Mouse (Mus musculus): ENCODE results near the gene Prkca.
A peak's percentile ranks its signal among the peaks of the same experiment; 100 is the strongest.

Prkca gene

DNA sequence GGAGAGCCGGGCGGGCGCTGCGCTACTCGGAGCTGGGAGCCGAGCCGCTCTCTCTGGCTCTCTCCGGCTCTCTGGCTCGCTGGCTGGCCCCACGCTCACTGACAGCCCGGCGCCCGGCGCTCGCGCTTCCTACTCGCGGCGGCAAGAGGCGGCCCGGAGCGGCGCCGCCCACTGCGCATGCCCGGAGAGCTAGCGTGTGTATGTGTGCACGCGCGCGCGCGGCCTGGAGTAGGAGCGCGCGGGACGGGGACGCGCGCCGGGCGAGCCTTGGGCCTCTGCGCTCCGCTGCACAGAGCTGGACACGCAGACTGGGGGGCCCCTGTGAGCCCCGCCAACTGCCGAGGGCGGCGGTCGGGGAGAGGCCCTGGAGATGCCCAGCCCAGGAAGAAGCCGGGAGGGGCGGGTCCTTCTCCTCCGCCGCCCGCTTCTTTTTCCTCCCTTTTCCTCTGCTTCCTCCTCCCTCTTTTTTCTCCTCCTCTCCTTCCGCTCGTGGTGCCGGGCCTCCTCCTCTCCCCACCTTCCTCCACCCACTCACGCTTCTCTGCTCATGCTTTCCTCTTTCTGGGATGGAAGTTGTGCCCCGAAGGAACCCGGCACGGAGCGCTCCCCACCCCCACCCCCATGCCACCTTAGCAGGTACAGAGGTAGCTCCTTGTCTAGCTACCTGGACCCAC is at the start of gene Prkca:
Prkca (minus strand) TSS at position 140 of the 674 bp plus-strand sequence.
- peak; percentile 96 for DNase-seq

DNA sequence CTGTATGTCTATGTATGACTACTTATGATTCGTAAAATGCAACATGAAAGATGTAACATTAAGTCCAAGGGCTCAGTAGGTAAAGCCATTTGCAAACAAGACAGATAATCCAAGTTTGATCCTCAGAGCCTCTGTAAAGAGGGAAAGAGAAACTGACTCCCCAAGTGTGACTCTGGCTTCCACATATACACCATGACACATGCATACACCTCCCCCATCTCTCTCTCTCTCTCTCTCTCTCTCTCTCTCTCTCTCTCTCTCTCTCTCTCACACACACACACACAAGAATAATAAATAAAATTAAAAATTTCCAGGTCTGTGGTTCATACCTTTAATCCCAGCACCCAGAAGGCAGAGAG is 41.9 kb upstream of the Prkca start:
- DNase-seq, result no peak

DNA sequence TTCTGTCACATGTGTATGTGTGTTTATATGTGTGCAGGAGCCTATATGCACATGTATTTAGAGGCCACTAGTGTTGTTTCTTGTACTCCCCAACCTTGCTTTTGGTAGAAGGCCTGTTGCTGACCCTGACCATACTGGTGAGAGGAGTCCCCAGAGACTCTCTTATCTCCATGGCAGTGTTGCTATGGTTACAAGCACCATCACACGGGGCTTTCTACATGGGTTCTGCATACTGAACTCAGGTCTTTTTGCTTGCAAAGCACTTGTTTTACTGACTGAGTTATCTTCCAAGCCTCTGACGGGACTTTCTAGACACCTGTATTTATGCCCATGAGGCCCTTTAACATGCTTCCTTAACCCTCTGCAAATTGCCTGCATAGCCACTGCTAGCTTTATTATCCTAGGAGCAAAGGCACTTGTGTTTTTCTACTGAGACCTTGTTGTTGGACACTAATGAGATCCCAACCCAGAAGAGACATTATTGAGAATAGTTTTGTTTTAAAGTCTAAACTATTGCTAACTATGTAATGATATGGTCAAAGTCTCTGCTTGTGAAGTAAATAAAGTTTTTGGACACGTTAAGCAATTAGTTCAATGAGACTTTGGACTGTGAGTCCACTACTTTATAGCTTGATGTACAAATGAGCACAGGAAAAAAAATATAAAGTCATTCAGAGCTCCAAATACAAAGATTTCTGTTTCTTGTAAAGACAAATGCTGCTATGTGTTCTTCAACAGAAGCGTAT is 41.4 kb upstream of the Prkca start:
- DNase-seq, result no peak

DNA sequence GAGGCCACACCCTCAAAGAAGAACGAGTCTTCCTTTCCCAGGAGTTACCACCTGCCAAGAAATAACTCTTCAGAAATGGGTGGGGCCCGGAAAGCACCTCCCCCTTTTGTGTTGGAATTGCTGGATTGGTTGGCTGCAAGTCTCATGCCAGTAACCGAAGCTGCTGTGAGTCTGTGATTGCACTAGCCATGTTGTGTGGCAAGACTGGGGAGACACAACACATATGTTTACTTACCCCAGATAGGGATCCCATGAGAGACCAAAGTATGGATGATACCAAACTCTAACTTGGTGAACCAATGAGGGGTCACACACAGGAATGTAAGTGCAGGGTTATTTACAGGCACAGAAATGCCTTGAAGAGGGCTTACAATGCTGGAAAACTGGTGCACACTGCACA is 38.9 kb upstream of the Prkca start:
- DNase-seq, result no peak

DNA sequence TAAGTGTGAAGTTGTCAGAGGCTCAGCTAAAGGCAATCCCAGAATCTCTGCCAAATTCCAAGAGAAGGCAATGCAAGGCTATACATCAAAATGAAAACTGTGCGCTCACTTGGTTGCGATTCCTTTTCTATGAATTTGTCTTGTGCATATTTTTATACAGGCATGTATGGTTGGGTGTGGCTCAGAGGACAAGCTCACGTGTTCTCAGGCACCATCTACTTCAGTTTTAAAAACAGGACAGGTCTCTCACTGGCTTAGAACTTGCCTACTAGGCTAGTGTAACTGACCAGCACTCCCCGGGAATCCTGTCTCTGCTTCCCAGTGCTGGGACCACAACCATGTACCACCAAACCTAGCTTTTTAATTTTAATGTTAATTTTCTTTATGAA is 34.6 kb upstream of the Prkca start:
- no peak for DNase-seq

DNA sequence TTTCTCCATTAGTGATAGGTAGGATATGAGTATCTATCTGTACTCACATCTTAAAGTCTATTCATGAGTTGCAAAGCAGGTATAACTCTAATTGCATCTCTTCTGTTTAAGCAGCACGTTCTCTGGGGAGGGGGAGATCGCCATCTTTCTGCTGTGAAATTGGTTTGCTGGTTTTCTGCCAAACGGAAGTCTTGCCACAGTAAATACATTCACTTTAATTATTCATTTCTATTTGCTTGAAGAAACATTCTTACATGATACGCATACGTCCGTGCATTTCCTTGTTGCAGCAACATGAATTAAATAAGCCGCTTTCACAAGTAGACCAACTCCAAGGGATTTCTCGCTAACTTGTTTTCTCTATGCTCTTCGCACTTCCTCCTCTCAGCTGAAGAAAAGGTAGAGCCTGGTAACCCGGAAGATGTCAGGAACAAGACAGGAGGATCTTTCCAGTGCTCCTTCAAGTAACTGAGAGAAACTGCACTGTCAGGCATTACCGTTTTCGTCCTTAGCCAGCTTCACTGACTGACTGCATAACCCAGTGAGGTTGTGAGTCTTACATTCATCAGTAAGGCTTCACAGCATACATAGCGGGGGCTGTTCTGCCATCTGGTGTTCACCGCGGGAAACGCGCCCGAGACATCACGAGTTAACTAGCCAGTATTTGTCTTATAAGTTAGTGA is 34.1 kb upstream of the Prkca start:
- peak; percentile 70 to 80 for DNase-seq

DNA sequence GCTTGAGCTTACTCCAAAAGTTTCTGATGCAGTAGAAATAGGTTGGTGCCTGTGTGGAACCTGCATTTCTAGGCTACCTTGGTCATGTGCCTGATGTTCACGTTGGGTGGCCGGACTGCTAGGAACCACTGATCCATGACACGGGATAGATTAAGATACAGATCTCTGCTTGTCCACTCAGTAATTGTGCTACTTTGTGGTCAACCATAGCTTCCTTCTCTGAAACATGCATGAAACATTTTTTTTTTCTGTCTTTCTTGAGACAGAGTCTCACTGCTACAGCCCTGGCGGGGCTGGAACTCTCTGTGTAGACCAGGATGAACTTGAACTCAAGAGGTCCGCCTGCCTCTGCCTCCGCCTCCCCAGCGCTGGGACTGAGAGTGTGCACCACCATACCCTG is 33.1 kb upstream of the Prkca start:
- DNase-seq, result no peak

DNA sequence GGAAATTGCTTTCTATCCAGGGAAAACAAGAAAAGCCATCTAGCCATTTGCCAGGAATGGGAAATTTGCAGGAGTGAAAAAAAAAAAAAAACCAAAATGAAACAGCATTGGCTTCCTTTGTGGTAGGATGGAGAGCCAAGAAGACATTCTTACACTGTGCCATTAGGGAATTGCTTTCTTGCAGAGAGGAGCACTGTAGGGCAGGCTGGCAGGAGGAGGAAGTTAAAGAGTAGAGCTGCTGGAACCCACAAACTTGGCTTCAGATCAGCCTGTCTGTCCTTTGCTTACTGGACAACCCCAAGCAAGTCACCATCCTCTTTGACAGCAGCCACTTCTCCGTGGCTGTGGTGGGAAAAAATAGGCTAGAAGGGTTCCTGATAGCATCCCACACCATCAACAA is 23.3 kb upstream of the Prkca start:
- DNase-seq, result no peak

DNA sequence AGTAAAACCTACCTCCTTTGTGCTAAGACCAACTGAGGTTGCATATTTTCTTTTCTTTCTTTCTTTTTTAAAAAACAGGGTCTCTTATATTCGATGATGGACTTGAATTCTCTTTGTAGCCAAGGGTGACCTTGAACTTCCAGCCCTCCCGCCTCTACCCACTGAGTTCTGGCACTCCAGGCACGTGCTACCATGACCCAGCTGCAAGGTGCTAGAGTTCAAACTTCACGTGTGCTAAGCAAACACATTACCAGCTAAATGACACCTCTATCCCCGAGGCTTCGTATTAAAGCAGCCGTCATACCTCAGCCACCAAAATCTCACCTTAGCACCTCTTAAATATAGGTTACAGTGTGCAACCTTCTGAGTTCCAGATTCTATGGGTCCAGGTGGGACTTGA is 21.9 kb upstream of the Prkca start:
- DNase-seq, result no peak

DNA sequence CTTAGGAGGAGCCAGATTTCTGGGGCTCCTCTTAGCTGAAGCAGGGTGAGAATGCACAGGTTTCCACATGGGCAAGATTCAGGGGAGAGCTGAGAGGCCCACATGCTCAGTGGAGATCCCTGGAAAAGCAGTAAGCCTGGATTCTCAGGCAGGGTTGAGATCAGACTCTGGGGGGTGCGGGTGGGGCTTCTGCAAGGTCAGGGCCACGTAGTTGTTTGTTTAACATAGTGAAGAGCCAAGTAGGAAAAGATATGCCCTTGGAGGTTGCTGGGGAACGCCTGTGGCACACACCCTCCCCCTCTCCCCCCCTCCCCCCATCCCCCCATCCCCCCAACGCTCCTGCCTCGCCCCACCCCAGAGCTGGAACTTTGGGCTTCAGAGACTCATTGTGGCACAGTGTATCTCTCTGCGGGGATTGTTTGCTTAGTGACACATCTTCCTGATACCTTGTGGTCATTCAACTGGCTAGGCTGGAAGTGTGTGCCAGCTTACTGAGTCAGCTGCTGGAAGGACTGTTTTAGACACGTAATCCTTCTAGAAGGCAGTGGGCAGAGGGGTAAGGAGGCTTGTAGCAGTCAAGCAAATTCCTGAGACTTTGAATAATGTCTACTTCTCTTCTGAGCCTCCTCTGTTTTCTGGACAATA is 21.3 kb upstream of the Prkca start:
- DNase-seq, result no peak

DNA sequence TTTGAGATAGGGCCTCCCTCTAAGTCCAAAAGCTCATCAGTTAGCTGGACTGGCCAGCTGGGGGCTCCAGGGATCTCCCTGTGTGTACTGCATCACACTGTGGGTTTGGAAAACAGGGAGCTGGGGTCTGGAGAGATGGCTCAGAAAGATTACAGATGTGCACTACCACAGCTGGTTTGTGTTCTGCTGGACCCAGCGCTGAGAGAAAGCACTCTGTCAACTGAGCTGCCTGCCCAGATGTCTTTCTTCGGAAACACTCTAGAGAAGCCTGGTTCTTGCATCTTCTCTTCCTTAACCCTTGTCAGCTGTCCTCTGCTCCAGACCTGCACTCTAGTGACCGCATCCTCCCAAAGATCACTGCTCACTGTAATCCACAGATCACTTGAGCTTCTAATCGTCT is 20.3 kb upstream of the Prkca start:
- no peak for DNase-seq

DNA sequence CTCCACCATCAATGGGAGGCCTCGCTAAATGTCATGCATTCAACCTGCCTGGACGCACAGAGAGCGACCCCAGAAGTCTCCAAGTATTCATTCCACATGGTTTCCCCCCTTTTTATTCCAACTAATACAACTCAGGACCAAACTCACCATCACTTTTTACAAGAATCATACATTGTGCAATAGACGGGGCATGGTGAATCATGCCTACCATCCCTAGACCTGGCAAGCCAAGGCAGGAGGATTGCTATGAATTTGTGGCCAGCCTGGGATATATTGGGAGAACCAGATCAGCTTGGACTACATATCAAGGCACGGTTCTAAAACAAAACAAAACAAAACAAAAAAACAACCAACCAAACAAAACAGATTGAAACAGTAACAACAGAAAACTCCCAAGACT is 19.2 kb upstream of the Prkca start:
- DNase-seq, result no peak

DNA sequence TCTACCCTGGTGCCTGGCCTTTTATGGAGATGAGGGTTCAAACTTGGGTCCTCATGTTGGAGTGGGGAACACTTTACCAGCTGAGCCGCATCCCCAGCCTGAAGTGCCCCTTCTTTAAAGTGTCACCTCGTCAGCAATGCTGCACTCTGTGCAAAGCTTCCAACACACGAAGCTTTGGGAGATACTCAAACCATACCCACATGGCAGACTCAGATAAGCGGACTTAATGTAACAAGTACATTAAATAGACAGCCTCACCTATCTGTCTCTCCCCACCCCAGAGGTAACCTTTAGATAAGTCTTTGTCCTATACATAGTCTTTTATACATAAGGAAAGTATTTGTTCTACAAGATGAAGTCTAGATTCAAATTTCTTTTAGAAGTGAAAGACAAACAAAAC is 17.3 kb upstream of the Prkca start:
- DNase-seq, result no peak

DNA sequence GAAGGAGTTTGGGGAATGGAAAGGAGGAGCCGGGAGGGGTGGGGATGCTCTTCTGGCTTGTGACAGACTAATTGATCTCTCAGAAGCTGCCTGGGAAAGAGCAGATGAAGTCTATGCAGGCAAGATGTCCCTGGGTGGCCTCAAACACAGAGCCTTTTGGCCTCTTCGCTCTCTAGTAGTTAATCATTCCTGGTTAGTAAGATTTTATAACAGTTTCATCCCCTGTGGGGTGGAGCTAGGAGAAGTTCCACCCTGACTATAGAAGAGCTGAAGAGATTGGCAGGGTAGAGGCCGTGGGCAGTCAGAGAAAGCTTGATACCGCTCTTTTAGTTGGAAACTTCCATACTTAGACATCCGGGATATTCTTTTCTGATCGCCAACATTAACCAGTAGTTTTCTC is 15.2 kb upstream of the Prkca start:
- DNase-seq, result no peak

DNA sequence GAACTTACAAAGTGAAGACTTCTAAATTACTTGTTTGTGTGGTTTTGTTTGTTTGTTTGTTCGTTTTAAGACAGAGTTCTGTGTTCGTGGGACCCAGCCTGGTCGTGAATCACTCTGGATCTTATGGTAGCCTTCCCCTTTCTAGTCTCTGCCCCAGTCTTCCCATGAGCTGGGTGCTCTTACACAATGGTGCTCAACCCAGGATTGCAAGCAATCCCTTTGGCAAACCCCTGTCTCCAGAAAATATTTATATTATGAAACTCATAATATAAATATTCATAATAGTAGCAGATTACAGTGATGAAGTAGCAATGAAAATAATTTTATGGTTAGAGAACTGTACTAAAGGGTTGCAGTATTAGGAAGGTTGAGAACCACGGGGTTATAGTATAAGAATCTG is 12.3 kb upstream of the Prkca start:
- DNase-seq, result no peak

DNA sequence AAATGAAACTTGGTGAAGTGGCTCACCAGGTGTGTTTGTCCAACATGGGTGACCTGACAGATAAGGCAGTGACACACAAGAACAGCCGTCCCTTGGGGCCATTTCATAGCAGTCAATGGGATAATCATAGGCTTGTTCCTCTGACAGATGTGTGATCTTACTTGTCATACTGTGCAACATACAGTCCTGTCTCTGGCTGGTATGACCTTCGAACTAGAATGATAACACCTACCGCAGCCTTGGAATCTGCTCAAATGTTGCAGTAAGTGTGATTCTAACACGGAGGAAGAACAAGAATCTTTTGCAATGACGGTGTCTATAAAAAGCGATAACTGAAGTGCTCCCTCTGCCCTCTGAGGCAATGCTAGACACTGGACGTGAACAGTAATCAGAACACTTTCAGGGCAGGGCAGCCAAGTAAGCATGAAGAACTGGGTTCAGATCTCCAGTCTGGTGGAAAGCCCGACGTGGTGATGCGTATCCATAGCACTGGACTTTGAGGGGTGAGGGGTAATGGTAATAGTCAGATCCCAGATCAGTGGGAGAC is 9.2 kb upstream of the Prkca start:
- DNase-seq, result no peak

DNA sequence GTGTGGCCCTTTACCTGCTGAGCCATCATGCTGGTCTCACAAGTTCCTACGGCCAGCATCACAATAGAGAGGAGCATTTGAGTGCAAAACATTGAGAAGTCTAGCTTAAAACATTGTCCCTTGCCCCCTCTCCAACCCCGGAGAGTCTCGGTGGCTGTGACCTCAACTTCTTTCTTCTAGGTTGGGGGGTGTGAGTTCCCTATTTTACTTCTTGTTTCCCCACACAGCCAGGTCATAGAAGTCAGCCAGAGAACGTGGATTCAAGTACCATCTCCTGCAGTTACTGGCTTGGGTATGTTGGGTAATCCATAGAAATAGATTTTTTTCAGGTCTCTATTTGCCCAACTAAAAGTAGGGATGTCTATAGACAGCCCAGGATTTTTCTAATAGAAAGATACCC is 7.1 kb upstream of the Prkca start:
- no peak for DNase-seq

DNA sequence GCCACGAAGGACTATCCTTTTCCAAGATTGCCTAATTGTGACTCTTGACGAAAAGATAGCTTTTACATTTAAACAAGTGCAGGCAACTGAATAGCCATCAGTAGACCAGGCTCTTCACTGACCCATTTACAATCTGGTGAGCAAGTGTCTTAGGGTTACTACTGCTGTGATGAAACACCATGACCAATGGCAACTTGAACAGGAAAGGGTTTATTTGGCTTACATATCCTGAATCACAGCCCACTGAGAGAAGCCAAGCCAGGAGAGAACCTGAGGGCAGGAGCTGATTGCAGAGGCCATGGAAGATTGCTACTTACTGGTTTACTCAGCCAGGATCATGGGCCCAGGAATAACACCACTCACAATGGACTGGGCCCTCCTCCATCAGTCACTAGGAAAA is 1.6 kb upstream of the Prkca start:
- DNase-seq, result no peak

DNA sequence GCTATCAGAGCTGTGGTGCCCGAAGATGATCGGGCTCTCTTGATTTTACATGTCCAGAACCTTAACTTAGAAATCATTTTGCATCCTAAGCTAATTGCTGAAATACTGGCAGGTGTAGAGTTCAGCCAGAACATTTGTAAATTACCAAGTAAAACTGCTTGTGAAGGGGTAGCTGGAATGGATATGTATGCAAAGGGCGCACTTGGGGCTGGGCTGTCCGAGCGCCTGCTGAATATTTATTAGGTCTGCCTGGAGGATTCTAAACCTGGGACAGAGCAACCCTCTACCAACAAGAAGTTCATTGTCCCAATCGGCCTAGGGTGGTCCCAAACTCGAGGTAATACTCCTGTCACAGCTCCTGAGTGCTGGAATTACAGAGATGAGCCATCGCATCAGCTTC is 1.0 kb upstream of the Prkca start:
- no peak for DNase-seq

DNA sequence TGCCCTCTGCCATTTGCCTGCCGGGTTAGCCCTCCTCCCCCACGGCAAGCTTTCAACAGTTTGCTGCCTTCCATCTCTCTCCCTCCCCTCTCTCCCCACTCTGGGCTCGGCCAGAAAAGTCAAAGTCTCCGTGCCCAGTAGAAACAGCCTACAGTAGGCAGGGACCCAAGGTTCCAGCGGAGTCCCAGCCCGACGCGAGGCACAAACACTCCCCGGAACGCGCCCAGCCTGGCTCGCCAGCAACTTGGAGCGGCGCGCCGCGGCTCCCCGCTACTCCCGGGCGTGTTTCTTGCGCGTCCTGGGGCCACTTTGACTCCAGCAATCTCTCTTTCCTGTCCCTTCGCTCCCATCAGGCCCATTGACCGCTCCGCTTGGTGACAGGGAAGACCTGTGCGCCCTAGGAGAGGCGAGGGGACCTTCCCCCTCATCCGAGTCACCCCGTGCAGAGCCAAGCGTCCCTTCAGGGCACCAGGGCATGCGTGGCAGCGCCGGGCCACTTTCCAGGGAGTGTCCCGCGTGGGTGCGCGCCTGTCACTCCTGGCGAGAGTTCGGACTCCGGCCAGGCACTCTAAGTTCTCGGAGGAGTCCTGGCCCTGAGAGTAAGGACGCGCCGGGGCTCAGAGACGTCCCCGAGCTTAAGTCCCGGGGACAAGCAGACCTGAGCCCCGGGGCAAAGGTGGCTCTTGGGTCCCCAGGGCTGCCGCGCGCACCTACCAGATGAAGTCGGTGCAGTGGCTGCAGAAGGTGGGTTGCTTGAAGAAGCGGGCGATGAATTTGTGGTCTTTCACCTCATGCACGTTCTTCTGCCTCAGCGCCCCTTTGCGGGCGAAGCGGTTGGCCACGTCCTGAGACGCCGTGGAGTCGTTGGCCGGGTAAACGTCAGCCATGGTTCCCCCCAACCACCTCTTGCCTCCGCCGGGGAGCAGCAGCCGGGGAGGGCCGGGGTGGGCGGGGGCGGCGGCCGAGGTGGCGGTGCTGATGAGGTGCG is 653 bp downstream of the Prkca start, which contains the start of gene Apoh:
Apoh (plus strand) TSS at position 574 of the 988 bp plus-strand sequence.
- DNase-seq, result peak; percentile 45 to 53

DNA sequence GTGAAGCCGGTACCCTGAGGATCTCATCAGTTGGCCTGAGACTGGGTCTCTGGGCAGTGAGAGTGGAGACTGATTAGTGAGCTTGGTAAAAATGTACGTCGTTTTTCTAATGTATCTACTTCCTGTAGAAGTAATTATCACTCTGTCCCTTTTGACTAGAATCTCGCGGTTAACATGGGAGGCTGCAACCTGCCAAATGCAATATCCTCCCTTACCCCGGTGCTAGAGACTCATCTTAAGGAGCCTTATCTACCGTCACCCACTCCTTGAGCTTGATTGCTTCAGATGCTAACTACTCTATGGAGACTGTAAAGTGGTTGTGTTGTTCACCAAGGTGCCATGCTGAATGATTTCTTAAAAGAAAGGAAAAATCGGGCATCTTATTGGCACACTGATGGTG is 1.9 kb downstream of the Prkca start:
- no peak for DNase-seq

DNA sequence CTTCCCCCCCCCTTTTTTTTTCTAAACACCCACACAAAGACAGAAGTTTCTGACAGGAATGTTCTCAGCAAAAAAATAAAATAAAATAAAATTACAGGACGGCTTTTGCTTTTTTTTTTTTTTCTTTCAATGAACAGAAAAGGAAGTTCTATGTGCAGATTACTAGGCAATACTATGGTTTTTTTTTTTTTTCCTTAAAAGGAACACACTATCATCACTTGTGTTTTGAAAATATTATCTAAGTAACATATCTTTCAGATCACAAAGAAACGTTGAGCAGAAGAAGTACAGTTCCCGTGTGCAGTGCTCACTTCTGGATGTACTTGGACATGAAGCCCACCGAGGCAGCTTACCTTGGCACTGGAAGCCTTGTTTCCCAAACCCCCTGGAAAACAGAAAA is 3.4 kb downstream of the Prkca start:
- DNase-seq, result no peak
